Mouse (Mus musculus) right cerebral cortex, postnatal 4 days (tissue): ENCODE results near the gene Scgb2b11.
"Not testable (repeated sequence)": the region's sequence is repeated elsewhere in the genome, so short reads cannot be mapped to it uniquely, and the experiment has no call there.

Source experiments
- DNase-seq: peaks from one replicate; pipeline ENCODE4 v3.0.0-alpha.2; 2022

The Scgb2b11 gene

DNA sequence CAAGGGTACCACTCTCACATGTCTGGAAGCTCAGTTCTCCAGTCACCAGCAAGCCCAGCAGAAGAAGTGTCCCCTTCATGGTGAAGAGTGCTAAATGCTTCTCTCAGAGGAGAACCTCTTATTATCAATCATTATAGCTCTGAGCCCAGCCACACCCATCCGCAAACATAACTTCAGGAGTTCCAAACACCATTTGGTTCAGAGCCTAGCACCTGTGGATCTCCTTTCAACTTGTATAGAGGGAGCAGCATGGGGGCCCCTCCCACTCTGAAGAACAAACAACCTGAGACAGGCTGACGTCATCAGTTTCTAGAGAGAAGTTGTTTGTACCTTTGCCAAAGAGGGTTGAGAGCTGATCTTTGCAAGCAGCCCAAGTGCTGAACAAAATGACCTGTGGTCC, at the start of gene Scgb2b11:
Scgb2b11 (minus strand) TSS at position 101 of the 400 bp plus-strand sequence.
- DNase-seq = not testable (repeated sequence)

- DNase-seq = not testable (repeated sequence)
These were observed 11.6 kb upstream of the Scgb2b11 start, which contains the start of gene Scgb1b11 for GRCm38 (mm10) chr7:32222540-32222939. Gene Scgb1b11 (plus strand): TSS chr7:32222840.
